Mouse (Mus musculus) bone marrow, adult 2 months (tissue): ENCODE results near the gene Gpatch8.

Experiments
- CTCF ChIP-seq: fragments of 200-500 bp; IDR thresholded peaks from 2 replicates; pipeline ENCODE4 v1.5.1; 2011; ENCODE audit warnings: low read length, control low read depth; ENCODE audit not compliant: control insufficient read depth, insufficient read depth
- POLR2A ChIP-seq: fragments of 200-500 bp; IDR thresholded peaks from 2 replicates; pipeline ENCODE4 v1.6.1; 2011; ENCODE audit warnings: low read depth, mild to moderate bottlenecking, control low read depth, low read length, borderline replicate concordance; ENCODE audit not compliant: control insufficient read depth

GRCm38 (mm10) chr11:102428981-102429540 lies 127.1 kb downstream of the Gpatch8 start:
- TF ChIP-seq CTCF (no peak), POLR2A (no peak)
